Mouse (Mus musculus) hindbrain, embryonic 14.5 days (tissue): ENCODE measurements around the gene Traf1. TPM values are rescaled to one million over a fixed set of nuclear protein-coding genes. Genes with fewer than 3 reads are reported as not detected.

Experiments used
- ATAC-seq: fragments of 200-750 bp; cut with Nextera tagmentation; 2 replicates; pipeline ENCODE4 v1.8.0; 2017; ENCODE audit warnings: moderate number of reproducible peaks, mild to moderate bottlenecking, moderate TSS enrichment, moderate library complexity; ENCODE audit not compliant: low FRiP score
- DNase-seq: peaks from one replicate; pipeline ENCODE4 v3.0.0-alpha.2; 2015; ENCODE audit warnings: low spot score
- H3K27ac ChIP-seq: fragments of 300-500 bp; sonication (generic); 2 replicates; pipeline ENCODE4 v1.5.1; 2014; ENCODE audit warnings: mild to moderate bottlenecking, moderate library complexity
- H3K27me3 ChIP-seq: fragments of 300-500 bp; sonication (generic); 2 replicates; pipeline ENCODE4 v1.6.1; 2014; ENCODE audit warnings: mild to moderate bottlenecking, low read length, mixed read lengths; ENCODE audit not compliant: control insufficient read depth, insufficient read depth
- H3K36me3 ChIP-seq: fragments of 300-500 bp; sonication (generic); replicated peaks from 2 replicates; pipeline ENCODE4 v1.6.1; 2014; ENCODE audit not compliant: control insufficient read depth, insufficient read depth
- H3K4me1 ChIP-seq: fragments of 300-500 bp; sonication (generic); replicated peaks from 2 replicates; pipeline ENCODE4 v1.6.1; 2014; ENCODE audit warnings: antibody characterized with exemption, low read length, mixed read lengths; ENCODE audit not compliant: control insufficient read depth, insufficient read depth
- H3K4me2 ChIP-seq: fragments of 300-500 bp; sonication (generic); replicated peaks from 2 replicates; pipeline ENCODE4 v1.6.1; 2014; ENCODE audit warnings: mild to moderate bottlenecking, moderate library complexity
- H3K4me3 ChIP-seq: fragments of 300-500 bp; sonication (generic); replicated peaks from 2 replicates; pipeline ENCODE4 v1.5.1; 2014; ENCODE audit warnings: mild to moderate bottlenecking, low read length
- H3K9ac ChIP-seq: fragments of 300-500 bp; sonication (generic); 2 replicates; pipeline ENCODE4 v1.6.1; 2014
- H3K9me3 ChIP-seq: fragments of 300-500 bp; sonication (generic); 2 replicates; pipeline ENCODE4 v1.6.1; 2016; ENCODE audit warnings: low read length; ENCODE audit not compliant: control insufficient read depth
- WGBS: fragments of 180-500 bp; shearing (Covaris S2); extraction: QIAGEN DNeasy Blood & Tissue Kit; methylation state at CpG from one replicate; pipeline ENCODE4 v1.1.7; 2014; 5-methylcytosine and 5-hydroxymethylcytosine counted together
- polyA plus RNA-seq: library from polyadenylated mRNA; unstranded; fragments of >200 nt; fragmentation: Nextera tagmentation; extraction: Ambion mirVana; gene quantifications from 2 replicates; pipeline ENCODE4 v1.2.1, GENCODE M21; 2014

Gene Traf1
- polyA plus RNA-seq, 1 experiment from 2014 or later: 2.0 TPM

- ATAC-seq (no peak), DNase-seq (no peak)
- no peaks in the 10 kb centered on the region for H3K9me3 ChIP-seq
- H3K36me3 ChIP-seq: no peaks in the 10 kb centered on the region
- no peaks in the 10 kb centered on the region for H3K4me1 ChIP-seq
- no peak overlapping the region for H3K4me2 ChIP-seq
- no peak overlapping the region for H3K9ac ChIP-seq
- H3K27me3 ChIP-seq: no peaks in the 10 kb centered on the region
- no peak overlapping the region for H3K4me3 ChIP-seq
- H3K27ac ChIP-seq: no peak overlapping the region
Observed at GRCm38 (mm10) chr2:34951469-34951868, 10.1 kb downstream of the Traf1 start.

GRCm38 (mm10) chr2:34948622-34949021 is 12.9 kb downstream of the Traf1 start:
- Histone ChIP-seq H3K9me3 (no peaks in the 10 kb centered on the region), H3K27ac (no peak overlapping the region), H3K4me2 (no peak overlapping the region), H3K4me3 (no peak overlapping the region), H3K27me3 (no peaks in the 10 kb centered on the region), H3K4me1 (no peaks in the 10 kb centered on the region; the same call in 1 of the 2 replicates), H3K9ac (no peak overlapping the region), H3K36me3 (no peaks in the 10 kb centered on the region)
- DNase-seq (no peak), ATAC-seq (no peak)
- WGBS: 44% methylated on average over 2 of the region's 2 CpGs

GRCm38 (mm10) chr2:34946046-34946445 is 15.5 kb downstream of the Traf1 start:
- Histone ChIP-seq H3K4me3 (no peak overlapping the region), H3K9me3 (no peaks in the 10 kb centered on the region), H3K4me1 (no peaks in the 10 kb centered on the region; the same call in 1 of the 2 replicates), H3K4me2 (no peak overlapping the region), H3K27ac (no peak overlapping the region), H3K27me3 (no peaks in the 10 kb centered on the region), H3K36me3 (no peaks in the 10 kb centered on the region), H3K9ac (no peak overlapping the region)
- DNase-seq: no peak
- no peak for ATAC-seq
- WGBS: 30% methylated on average over 4 of the region's 4 CpGs

GRCm38 (mm10) chr2:34945580-34945979 is 16.0 kb downstream of the Traf1 start:
- 85% methylated on average over 4 of the region's 4 CpGs for WGBS
- Histone ChIP-seq H3K27me3 (no peaks in the 10 kb centered on the region), H3K27ac (no peak overlapping the region), H3K4me2 (no peak overlapping the region), H3K36me3 (no peaks in the 10 kb centered on the region), H3K9me3 (no peaks in the 10 kb centered on the region), H3K4me1 (no peaks in the 10 kb centered on the region; the same call in 1 of the 2 replicates), H3K4me3 (no peak overlapping the region), H3K9ac (no peak overlapping the region)
- DNase-seq: no peak
- no peak for ATAC-seq

GRCm38 (mm10) chr2:34944761-34945160 is 16.8 kb downstream of the Traf1 start:
- Histone ChIP-seq H3K9me3 (no peaks in the 10 kb centered on the region), H3K9ac (no peak overlapping the region), H3K4me3 (no peak overlapping the region), H3K4me2 (no peak overlapping the region), H3K27ac (no peak overlapping the region), H3K27me3 (no peaks in the 10 kb centered on the region), H3K4me1 (no peaks in the 10 kb centered on the region; the same call in 1 of the 2 replicates), H3K36me3 (no peaks in the 10 kb centered on the region)
- DNase-seq (no peak), ATAC-seq (no peak)
- WGBS: 40% methylated on average over 8 of the region's 8 CpGs

GRCm38 (mm10) chr2:34943556-34944120 is 17.9 kb downstream of the Traf1 start:
- no peaks in the 10 kb centered on the region for H3K9me3 ChIP-seq
- DNase-seq: no peak
- 84% methylated on average over 13 of the region's 13 CpGs for WGBS
- ATAC-seq: no peak
- H3K27ac ChIP-seq: no peak overlapping the region
- no peak overlapping the region for H3K4me3 ChIP-seq
- H3K4me1 ChIP-seq: peaks cover under 1% of the 10 kb centered on the region; the same call in 1 of the 2 replicates
- no peaks in the 10 kb centered on the region for H3K27me3 ChIP-seq
- no peaks in the 10 kb centered on the region for H3K36me3 ChIP-seq
- H3K9ac ChIP-seq: no peak overlapping the region
- H3K4me2 ChIP-seq: no peak overlapping the region

- DNase-seq (no peak), ATAC-seq (no peak)
- WGBS: 67% methylated on average over 11 of the region's 11 CpGs
- no peaks in the 10 kb centered on the region for H3K27me3 ChIP-seq
- H3K9me3 ChIP-seq: no peaks in the 10 kb centered on the region
- H3K36me3 ChIP-seq: no peaks in the 10 kb centered on the region
- H3K4me3 ChIP-seq: no peak overlapping the region
- no peak overlapping the region for H3K9ac ChIP-seq
- peaks cover 2% of the 10 kb centered on the region; the same call in 1 of the 2 replicates for H3K4me1 ChIP-seq
- no peak overlapping the region for H3K27ac ChIP-seq
- H3K4me2 ChIP-seq: no peak overlapping the region
Observed at GRCm38 (mm10) chr2:34941061-34941675, 20.4 kb downstream of the Traf1 start.

GRCm38 (mm10) chr2:34940246-34940645 is 21.3 kb downstream of the Traf1 start:
- Histone ChIP-seq H3K4me1 (0 out of 2 replicates have a peak, but pooled peaks cover 2% of the 10 kb centered on the region), H3K9me3 (no peaks in the 10 kb centered on the region), H3K27ac (no peak overlapping the region), H3K27me3 (no peaks in the 10 kb centered on the region), H3K4me2 (no peak overlapping the region), H3K9ac (no peak overlapping the region), H3K4me3 (no peak overlapping the region), H3K36me3 (no peaks in the 10 kb centered on the region)
- no peak for DNase-seq
- 79% methylated on average over 5 of the region's 5 CpGs for WGBS
- no peak for ATAC-seq

GRCm38 (mm10) chr2:34938269-34939208 is 23.0 kb downstream of the Traf1 start:
- H3K27me3 ChIP-seq: no peaks in the 10 kb centered on the region
- ATAC-seq: no peak
- 71% methylated on average over 8 of the region's 8 CpGs for WGBS
- 0 out of 2 replicates have a peak, but pooled peaks cover 2% of the 10 kb centered on the region for H3K4me1 ChIP-seq
- no peaks in the 10 kb centered on the region for H3K36me3 ChIP-seq
- no peaks in the 10 kb centered on the region for H3K9me3 ChIP-seq
- DNase-seq: no peak
- H3K9ac ChIP-seq: no peak overlapping the region
- no peak overlapping the region for H3K4me3 ChIP-seq
- no peak overlapping the region for H3K27ac ChIP-seq
- H3K4me2 ChIP-seq: no peak overlapping the region
